Mouse (Mus musculus) erythroid progenitor cell, adult 5-6 weeks (primary cell): Measurements from ENCODE around the gene Rnf213. TPM values are rescaled to one million over a fixed set of nuclear protein-coding genes. Genes with fewer than 3 reads are reported as not detected.

Source experiments
- ATAC-seq: replicated peaks from 2 replicates; pipeline ENCODE4 v1.8.0; 2016; ENCODE audit warnings: moderate number of reproducible peaks, mild to moderate bottlenecking, moderate TSS enrichment, inconsistent platforms; ENCODE audit not compliant: poor library complexity, low FRiP score, severe bottlenecking
- total RNA-seq, 2 experiments: library from RNA; stranded (forward) in 1 of 2; stranded (reverse) in 1 of 2; fragments of 150-400 nt in 1 of 2; fragments of 186-747, 209-891 nt in 1 of 2; gene quantifications; 2 replicates each; pipeline versions ENCODE4 v1.2.3 to v1.2.4; 2015 to 2017; ENCODE audit warnings: low replicate concordance in 2 of 2

Rnf213 gene
- total RNA-seq, 2 experiments from 2014 or later: 83.4 to 88.4 TPM

DNA sequence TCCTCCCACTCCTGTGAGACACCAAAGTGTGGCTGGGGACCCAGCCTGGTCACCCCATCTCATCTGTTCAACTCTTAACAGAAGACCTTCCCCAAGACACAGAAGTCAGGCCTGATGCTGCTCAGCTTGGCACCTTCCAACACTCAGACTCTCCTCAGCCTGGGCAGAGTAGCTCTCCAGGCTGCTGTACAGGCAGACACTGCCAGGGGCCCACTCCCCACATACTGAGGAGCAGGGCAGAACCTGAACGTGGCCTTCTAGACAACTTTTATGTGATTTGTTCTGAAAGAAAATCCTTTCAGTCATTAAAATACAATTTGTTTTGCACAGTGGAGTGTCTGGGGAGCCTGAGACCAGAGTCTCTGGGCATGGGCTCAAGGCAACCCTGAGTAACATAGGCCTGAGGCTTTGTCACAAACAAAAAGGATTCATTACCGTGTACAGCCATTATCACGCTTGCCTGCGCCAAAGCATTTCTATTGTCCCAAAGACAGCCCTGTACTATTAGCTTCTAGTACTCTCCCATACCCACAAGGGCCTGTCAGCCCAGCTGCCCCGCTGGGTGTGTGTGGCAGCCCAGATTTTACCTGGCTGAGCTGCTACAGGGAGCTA is 116.4 kb downstream of the Rnf213 start:
- ATAC-seq: no peak

DNA sequence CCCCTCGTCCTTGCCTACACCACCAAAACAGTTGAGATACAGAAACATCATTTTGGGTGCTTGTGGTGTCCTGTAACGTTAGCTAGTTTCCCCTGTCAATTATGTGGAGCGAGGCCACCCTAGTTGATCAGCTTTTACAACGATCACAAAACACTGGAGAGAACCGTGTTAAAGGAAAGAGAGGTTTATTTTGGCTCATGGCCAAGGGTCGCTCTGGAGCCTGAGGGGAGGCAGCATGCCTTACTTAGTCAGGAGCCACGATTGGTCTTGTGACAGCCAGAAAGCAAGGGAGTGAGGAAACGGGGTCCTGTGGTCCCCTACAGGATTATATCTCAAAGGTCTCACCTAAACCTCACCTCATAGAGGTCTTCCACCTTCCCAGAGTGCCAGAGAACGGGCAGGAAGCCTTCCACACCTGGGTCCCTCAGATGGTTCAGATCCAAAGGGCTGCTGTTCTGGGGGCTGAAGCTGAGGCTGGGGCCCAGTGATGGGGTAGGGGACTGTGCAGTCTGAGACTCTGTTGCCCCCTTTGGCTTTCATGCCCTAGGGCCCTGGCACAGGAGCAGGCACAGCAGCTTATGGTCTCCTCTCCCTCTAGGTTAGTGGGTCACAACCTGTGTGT is 120.2 kb downstream of the Rnf213 start:
- ATAC-seq: no peak

DNA sequence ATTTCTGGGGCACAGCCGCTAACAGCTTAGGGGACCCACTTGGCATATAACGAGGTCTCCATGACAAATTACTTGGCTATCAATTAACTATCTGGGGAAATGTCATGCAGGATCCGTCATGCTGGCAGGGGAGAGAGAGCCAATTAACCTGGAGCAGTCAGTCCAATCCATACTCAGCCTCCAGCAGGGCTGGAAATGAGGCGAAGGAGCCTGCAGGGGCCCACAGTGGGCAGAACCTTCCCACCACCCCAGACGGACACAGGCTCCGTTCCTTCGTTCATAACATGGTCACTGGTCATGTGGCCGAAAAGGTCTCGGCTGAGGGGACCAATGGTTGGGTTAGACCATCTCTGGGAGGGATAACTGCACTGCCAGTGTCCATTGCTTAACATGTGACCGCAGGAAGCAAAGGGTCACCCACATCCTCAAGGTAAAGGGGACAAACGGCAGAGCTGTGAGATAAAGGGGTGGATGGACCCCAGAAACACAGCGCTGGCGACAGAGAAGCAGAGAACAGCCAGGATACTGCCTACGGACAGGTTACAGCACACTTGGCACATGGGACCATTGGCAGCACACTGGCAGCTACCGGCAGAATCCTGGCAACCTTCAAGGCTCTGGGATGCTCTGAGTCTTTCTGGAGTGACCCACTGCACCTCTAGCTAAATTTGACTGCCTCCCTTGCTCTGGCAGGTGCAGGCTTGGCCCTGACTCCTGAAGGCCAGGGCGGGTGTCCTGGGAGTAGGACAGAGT is 121.4 kb downstream of the Rnf213 start:
- ATAC-seq: no peak

DNA sequence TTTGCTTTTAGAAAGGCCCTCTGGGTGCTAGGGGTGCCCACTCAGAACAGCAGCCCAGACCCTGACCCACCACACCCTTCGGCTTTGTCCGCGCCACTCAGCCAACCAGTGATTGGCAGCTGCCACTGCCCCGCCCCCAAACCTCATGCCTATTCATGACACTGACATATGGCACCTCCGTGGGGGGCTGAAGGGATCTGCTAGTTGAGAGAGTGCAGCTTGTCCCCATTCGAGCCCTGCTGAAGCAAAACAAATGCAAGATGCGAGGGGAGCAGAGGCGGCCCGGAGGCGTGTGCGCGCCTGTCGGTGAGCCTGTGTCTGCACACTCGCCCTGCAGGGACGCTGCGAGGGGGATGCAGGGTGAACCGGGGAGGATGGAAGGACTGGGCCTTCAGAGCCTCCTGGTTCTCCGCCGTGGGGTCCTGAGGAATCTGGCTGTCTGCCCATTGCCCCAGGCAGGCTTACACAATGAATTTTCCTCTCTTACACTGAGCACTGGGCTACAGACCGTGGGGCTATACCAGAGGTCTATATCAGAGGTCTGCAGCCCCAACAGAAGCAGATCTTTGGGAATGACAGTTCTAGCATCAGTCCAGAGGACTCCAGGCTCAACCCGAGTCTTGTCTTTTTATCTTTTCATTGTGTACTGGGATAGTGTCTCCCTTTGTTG is 122.2 kb downstream of the Rnf213 start:
- no peak for ATAC-seq

DNA sequence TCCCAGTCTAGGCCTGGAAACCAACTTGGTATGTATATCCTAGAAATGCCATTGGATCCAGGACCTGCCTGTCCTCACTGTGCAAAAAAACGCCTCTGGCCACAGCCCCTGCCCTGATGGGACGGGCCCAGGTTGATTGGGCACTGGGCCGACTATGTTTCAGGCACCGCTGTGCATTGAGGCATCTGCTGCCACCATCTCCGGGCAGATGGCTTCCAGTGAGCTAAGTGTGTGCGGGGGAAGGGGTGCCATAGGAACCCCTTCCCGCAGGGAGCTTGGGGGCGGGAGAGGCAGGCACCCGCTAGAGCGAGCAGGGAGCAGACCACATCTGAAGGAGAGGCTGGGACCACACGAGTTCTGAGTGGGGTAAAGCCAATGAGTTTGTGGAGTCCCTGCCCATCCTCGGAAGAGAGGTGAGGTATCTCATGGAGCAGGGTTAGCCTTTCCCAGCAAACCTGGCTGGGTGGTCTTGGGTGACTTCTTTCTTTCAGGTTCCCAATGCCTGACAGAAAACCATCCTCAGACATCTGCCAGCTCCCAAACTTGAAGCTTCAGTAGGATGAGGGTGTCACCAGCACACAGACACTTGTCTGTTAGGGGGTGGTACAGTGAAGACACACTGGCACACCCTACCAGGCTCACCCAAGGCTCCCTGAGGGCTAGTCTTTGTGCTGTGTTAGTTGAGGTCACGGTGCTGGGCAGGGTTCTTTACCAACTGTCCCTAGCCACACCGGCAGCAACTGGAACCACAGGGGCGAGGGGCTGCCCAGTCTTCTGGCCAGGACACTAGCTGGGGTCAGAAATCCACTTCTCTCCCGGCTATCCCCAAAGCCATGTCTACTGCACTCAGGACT is 123.2 kb downstream of the Rnf213 start:
- ATAC-seq: 0 out of 2 replicates have a peak, but pooled peaks have one; percentile 2

DNA sequence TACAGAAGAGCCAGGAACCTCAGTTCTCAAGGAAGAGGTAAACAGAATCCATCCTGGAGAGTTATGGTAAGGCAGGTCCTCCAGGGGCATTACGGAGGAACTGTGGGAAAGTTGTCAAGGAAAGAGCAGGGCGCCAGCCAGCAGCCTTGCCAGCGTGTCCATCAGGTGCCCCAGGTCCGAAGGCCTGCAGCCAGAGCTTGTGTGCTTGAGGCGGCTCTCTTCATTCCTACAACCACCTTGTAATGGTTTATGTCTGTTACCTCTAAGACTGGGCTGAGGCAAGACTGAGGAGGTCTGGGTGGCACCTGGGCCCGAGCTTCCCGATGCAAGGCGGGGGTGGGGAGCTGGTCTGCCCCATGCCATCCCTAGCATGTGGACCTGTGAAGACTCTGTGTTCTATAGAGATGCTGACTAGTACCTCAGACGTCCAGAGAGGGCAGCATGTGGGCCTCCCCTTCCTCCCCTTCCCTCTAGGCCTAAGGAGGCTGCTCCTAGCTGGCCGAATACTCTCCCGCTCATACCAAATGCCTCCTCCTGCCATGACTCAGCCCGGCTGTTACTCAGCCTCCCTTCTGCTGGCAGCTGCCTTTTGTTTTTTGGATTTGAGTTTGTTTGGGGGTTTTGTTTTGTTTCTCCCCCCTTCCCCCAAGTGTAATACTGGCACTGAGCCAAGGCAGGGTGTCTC is 123.9 kb downstream of the Rnf213 start:
- no peak for ATAC-seq

DNA sequence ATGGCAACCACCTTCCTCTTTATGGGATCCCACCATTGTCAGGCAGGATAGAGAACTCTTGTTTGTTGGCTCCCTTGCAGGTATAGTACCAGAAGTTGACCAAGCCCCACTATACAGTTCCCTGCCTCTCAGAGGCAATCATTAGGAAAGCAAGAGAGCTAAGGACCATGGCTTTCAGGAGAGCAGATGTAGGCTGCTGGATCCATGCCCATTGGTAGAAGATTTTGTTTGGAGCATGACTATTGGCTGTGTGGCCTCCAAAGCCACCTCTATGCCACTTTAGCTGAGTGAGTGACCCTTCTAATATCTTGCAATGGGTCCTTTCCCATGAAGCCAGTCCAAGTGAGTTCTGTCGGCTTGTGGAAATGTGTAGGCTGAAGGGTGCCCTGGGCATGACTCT is 126.5 kb downstream of the Rnf213 start:
- no peak for ATAC-seq

DNA sequence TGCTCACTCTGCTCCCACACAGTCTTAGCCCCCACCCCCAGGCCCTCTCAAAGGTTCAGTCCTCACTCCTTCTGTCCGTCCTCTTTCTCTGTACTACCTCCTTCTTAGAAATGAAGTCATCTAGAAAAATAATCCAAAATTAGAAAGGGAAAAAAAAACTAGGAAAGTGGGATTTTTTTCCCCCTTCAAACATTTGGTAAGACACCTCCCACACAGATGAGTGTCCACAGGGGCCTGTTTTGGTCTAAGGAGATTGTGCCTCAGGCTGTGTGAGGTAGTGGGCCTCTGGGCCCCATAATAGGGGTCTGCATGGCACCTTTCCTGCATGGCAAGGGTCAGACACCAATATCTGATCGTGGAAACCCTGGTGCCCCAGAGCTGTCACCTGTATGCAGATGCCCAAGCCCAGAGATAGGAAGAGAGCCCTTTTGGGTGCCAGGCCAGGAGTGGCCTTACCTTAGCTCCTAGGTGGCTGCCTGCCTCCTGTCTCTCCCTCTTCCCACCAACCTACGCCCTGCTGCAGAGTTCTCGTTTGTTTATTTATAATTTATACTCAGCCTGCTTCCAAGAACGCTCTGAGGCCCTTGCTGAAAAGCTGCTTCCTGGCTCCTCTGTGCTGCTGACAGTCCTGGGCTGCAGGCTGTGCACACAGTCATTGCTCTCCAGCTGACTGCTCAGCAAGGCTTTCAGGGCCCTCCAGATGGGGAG is 127.3 kb downstream of the Rnf213 start:
- no peak for ATAC-seq

DNA sequence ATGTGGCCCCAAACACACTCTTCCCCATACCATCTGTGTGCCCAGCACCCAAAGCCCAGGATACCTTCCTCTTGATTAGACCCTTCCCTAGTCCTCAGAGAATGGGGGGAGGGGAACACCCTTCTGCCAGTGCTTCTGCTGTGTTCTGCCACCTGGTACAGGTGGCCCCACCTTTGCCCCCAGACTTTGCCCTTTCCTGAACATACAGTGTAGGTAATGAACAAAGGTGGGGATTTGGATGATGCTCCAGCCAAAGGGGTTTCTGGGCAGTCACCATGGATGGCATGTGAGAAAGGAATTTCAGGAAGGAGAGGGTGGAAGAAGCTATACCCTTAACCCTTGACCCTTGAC is 127.8 kb downstream of the Rnf213 start:
- no peak for ATAC-seq

DNA sequence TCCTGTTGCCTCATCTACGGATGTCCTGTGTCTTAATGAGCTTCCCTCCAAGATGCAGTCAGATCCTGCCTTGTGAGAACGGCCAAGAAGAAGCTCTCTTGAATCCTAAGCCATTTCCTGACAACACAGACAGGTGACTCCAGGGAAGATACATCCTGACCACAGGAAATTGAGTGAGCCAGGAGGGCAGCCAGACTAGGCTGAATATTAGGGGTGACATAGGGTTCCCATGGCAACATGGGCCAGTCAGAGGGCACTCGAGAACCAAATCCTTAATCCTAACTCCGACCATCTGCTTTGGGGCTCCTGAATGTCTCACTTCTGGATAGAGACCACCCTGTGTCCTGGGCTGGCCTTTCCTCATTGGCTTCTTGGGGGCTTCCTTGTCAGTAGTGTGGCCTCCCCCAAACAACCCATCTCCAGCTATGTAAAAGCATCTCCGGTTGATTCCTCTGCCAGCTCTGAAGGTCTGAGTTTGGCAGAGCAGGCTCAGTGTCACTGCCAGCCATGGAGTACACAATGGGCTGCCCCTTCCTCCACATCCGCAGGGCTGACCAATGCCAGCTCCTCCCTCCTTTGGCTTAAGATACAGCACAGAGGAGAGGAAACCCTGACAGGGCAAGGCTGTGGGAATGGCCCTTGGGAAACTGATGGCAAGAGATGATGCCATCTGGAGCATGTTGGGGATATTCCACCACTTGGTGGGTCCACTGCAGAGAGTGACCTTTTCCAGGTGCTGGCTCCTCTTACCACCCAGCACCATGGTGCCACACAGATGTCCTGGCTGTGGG is 129.2 kb downstream of the Rnf213 start:
- ATAC-seq: no peak

DNA sequence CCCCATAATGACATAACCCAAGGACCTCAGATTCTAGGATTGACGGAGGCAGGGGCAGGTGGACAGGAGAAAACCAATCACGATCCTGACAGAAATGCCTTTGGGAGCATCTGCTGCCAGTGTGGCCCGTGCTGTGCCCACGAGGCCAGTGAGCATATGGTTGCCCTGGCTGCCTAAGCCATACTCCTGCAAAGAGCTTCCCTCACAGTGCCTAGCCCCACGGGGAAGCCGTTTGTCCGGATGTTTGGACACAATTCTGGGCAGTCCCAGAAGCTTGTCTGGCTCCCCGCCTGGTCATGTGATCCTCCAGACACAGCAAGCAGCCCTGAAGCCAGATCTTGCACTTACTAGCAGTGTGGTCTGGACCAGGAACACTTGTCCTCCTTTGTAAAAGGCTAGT is 129.9 kb downstream of the Rnf213 start:
- no peak for ATAC-seq

DNA sequence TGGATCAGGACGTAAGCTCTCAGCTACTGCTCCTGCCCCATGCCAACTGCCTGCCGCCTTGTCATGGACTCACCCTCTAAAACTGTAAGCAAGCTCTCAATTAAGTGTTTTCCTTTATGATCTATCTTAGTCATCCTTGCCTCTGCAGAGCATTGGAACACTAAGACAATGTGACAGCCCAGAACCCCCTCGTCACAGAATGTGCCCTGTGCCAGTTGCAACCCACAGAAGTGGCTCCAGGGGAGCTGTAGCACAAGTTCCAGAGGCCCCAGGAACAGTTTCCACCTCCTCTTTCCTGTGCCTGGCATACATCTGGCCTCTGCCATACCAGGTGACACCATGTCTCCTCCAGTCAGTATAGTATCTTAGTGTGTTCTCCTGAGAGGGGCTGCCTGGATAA is 130.5 kb downstream of the Rnf213 start:
- no peak for ATAC-seq

DNA sequence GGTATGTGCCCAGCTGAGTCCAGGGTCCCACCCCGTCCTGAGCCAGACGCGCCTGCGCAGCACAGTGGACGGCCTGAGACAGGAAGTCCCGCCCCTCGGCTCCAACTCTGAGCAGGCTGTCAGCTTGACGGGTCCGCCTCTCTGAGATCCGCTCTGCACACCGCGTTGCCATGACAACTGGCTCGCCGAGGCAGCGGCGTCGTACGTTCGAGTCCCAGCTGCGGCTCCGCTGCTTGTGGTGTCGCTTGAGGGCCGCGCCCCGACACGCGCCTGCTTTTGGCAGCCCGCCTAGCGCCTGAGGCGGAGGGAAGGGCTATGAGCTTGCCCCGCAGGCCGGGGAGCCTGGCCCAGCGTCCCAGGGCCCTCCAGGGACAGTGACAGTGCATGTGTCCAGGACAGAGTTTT is 131.6 kb downstream of the Rnf213 start:
- peak; percentile 60 for ATAC-seq

DNA sequence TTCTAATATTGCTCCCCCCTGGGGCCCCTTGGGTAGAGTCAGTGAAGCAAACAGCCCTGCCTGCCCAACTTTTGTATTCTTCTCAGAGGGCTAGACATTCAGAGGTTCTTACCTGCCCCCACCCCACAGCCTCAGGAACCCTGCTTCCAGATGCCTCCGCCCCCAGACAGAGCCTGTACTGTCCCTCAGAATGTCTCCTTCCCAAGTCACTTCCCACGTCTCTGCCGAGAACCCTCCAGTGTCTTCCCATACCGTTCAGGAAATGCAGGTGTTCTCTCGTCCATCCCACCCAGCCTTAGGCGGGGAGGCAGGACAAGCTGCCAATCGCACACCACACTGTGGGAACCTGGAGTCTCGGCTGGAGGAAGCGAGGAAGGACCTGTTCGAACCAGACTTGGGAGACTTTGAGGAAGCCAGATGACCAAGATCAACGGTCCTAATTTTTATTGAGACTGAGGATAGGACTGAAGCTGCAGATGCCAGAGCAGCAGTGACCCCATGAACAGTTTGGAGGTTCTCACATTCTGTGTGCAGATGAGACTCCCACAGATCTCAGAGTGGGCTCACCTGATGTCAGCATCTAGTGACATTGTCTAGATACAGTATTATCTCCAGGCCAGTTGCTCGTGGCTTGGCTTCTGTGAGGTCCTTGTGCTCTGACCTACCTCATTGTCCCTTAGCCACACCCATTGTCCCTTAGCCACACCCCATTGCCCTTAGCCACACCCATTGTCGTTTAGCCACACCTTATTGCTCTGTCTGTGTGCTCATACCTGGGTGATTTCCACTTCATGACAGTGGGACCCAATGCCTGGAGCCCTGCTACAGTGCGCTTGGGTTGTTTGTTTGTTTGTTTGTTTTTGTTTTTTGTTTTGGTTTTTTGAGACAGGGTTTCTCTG is 133.4 kb downstream of the Rnf213 start:
- no peak for ATAC-seq

DNA sequence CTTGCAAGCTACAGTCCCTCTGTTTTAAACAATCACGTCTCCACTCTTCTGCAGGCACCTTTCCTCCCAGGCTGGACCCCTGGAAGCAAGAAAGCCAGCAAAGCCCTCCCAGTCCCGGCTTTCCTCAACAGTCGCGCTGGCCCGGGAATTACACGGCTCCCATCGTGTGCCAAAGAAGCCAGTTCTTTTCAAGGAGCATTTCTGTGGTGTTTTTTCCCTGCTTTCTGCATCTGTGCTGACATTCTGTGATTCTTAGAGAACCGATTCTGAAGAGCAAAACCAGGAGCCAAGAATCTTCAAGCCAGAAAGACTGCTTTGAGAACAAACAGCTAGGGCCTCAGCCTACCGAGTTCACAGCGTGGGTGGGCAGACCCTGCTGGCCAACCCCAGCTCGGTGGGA is 136.0 kb downstream of the Rnf213 start:
- ATAC-seq: no peak

DNA sequence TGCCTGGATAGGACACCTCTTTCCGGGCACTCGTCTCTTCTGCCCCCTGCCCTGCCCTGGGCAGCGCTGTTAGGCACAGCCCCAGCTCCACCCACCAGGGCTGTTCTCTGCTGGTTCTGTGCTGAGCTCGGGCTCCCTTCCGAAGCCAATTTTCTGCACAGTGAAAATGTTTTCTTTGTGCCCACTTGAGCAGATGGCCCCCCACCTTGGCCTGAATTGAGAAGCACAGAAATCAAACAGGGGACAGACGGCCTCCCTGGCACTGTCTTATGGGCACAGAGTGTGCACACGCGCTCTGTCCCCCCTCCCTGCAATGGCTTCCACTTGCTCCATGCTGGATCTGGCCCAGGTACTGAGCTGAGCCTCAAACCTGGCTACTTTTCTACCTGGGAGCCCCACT is 139.6 kb downstream of the Rnf213 start:
- no peak for ATAC-seq

DNA sequence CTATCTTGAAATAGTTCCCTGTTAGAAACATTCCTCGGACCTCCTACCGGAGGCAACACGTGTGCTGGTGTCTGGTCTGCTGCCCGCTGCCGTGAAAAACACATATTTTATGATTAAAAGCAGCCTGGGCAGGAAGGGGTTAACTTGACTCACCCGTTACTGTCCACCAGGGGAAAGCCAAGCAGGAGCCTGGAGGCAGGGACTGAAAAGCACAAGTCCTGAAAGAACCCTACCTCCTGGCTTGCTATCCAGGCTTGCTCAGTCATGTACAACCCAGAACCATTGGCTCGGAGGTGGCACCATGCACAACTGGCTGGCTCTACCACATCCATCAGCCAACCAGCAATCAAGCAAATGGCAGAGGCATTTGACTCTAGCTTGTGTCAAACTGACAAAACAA is 140.8 kb downstream of the Rnf213 start:
- ATAC-seq: no peak
